1 mouse cellular context compared by ENCODE assay signal in the genomic region with DNA sequence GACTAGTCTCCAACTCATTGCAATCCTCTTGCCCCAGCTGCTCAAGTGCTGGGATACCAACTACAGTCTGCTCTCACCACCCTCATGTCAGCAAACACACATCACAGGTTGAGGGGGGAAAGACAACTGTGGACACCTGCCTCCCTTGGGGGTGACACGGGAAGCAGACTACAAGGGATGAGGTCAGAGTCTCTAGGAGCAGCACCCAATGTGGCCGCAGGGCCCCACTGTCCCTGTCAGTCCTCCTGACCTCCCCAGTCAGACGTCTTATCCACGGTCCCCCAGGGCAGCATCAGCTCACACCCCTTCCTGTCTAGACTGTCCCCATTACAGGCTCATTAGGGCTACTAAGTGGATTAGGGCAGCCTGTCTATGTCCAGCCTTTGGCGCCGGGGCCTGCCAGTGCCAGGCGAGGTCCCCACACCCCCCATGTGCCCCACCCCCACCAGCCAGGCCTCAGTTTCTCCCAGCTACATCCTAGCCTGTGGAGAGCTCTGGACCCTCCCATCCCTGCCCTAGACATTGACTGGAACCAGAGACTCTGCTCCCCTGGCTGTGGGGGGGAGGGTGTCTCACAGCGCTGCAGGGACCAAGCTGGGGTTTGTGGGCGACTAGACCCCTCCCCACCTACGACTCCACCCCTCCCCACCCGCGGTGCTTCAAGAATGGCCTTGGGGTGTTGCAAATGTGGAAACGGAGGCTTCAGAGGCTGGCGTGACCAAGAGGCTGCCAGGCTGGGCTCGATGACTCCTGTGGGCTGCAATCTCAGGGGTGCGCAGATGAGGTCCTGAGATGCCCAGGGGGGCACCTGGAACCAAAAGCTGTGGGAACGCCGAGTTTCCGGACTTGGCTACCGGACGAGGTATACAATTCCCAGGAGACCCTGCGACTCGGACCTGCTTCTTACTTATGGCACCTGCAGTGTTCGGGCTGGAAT.
TF ChIP-seq lines count a peak whose summit lies in the region.

No protein-coding gene starts in this region.

TF ChIP-seq in MEL, 35 proteins besides CTCF, POLR2A, EP300 and RAD21:
- TF ChIP-seq NELFE (IDR thresholded peaks at IDR 0.05; ENCODE audit: low read depth, low read length) (no peak), MAX (IDR thresholded peaks at IDR 0.05; ENCODE audit: low read length) (no peak), TAL1 (IDR thresholded peaks at IDR 0.05; ENCODE audit: low read length) (no peak), BHLHE40 (IDR thresholded peaks at IDR 0.05; ENCODE audit: borderline replicate concordance, low read depth, low read length) (no peak), E2F4 (IDR thresholded peaks at IDR 0.05; ENCODE audit: borderline replicate concordance, low read depth, low read length) (no peak), NRF1 (IDR thresholded peaks at IDR 0.05; ENCODE audit: insufficient read depth, low read depth, low read length, poor library complexity, severe bottlenecking) (no peak), TCF12 (IDR thresholded peaks at IDR 0.05; ENCODE audit: low read depth, low read length) (no peak), MEF2A (IDR thresholded peaks at IDR 0.05; ENCODE audit: extremely low read depth, insufficient replicate concordance, low read depth, low read length, poor library complexity, severe bottlenecking) (no peak), SIN3A (IDR thresholded peaks at IDR 0.05; ENCODE audit: low read length) (no peak), MXI1 (IDR thresholded peaks at IDR 0.05; ENCODE audit: low read depth, low read length) (no peak), CHD2 (IDR thresholded peaks at IDR 0.05; ENCODE audit: low read length) (no peak), ZC3H11A (IDR thresholded peaks at IDR 0.05; ENCODE audit: low read depth, low read length) (no peak), HCFC1 (IDR thresholded peaks at IDR 0.05; ENCODE audit: low read depth, low read length) (no peak), TBP (IDR thresholded peaks at IDR 0.05; ENCODE audit: low read depth, low read length) (no peak)
